Mouse (Mus musculus) midbrain, embryonic 12.5 days (tissue): ENCODE data around the gene Samd4. TPM values are rescaled to one million over a fixed set of nuclear protein-coding genes. Genes with fewer than 3 reads are reported as not detected.

Source experiments
- ATAC-seq: fragments of 200-750 bp; cut with Nextera tagmentation; 2 replicates; pipeline ENCODE4 v1.8.0; 2017; ENCODE audit warnings: low read depth, moderate TSS enrichment, moderate library complexity; ENCODE audit not compliant: low FRiP score
- H3K27ac ChIP-seq: fragments of 300-500 bp; sonication (generic); replicated peaks from 2 replicates; pipeline ENCODE4 v1.5.1; 2016; ENCODE audit warnings: mild to moderate bottlenecking
- H3K27me3 ChIP-seq: fragments of 300-500 bp; sonication (generic); 2 replicates; pipeline ENCODE4 v1.6.1; 2016; ENCODE audit warnings: mild to moderate bottlenecking
- H3K36me3 ChIP-seq: fragments of 300-500 bp; sonication (generic); 2 replicates; pipeline ENCODE4 v1.6.1; 2016
- H3K4me1 ChIP-seq: fragments of 300-500 bp; sonication (generic); 2 replicates; pipeline ENCODE4 v1.6.1; 2016
- H3K4me2 ChIP-seq: fragments of 300-500 bp; sonication (generic); replicated peaks from 2 replicates; pipeline ENCODE4 v1.6.1; 2016; ENCODE audit warnings: mild to moderate bottlenecking, moderate library complexity
- H3K4me3 ChIP-seq: fragments of 300-500 bp; sonication (generic); 2 replicates; pipeline ENCODE4 v1.5.1; 2016; ENCODE audit warnings: mild to moderate bottlenecking
- H3K9ac ChIP-seq: fragments of 300-500 bp; sonication (generic); replicated peaks from 2 replicates; pipeline ENCODE4 v1.6.1; 2016; ENCODE audit warnings: mild to moderate bottlenecking, moderate library complexity
- H3K9me3 ChIP-seq: fragments of 300-500 bp; sonication (generic); 2 replicates; pipeline ENCODE4 v1.6.1; 2016; ENCODE audit warnings: mild to moderate bottlenecking
- WGBS: fragments of 180-500 bp; shearing (Covaris S2); methylation state at CpG from one replicate; pipeline ENCODE4 v1.1.7; 2016; 5-methylcytosine and 5-hydroxymethylcytosine counted together
- polyA plus RNA-seq: library from polyadenylated mRNA; unstranded; fragments of >200 nt; fragmentation: Nextera tagmentation; extraction: Ambion mirVana; gene quantifications from 2 replicates; pipeline ENCODE4 v1.2.1, GENCODE M21; 2016

Gene Samd4
- polyA plus RNA-seq, 1 experiment from 2014 or later: 7.3 TPM

GRCm38 (mm10) chr14:47086123-47086522, 203.5 kb downstream of the Samd4 start:
- 67% methylated on average over 3 of the region's 3 CpGs for WGBS
- H3K4me1 ChIP-seq: peaks cover 8% of the 10 kb centered on the region; the same call in 1 of the 2 replicates
- ATAC-seq: no peak
- H3K9me3 ChIP-seq: no peaks in the 10 kb centered on the region
- no peaks in the 10 kb centered on the region for H3K36me3 ChIP-seq
- no peak overlapping the region for H3K9ac ChIP-seq
- no peaks in the 10 kb centered on the region for H3K27me3 ChIP-seq
- no peak overlapping the region for H3K27ac ChIP-seq
- no peak overlapping the region for H3K4me3 ChIP-seq
- peak overlapping the region; percentile 65; the same call in 1 of the 2 replicates for H3K4me2 ChIP-seq

- peak overlapping the region; percentile 50 for H3K9ac ChIP-seq
- 5% methylated on average over 16 of the region's 16 CpGs for WGBS
- no peaks in the 10 kb centered on the region for H3K36me3 ChIP-seq
- no peaks in the 10 kb centered on the region for H3K27me3 ChIP-seq
- ATAC-seq: peak; percentile 83
- H3K27ac ChIP-seq: no peak overlapping the region
- peak overlapping the region; percentile 65 for H3K4me2 ChIP-seq
- peaks cover 8% of the 10 kb centered on the region; the same call in 1 of the 2 replicates for H3K4me1 ChIP-seq
- no peaks in the 10 kb centered on the region for H3K9me3 ChIP-seq
- peak overlapping the region; percentile 29 for H3K4me3 ChIP-seq
Observed at GRCm38 (mm10) chr14:47086743-47087142, 204.1 kb downstream of the Samd4 start.

- Histone ChIP-seq H3K36me3 (no peaks in the 10 kb centered on the region), H3K4me2 (peak overlapping the region; percentile 65), H3K4me1 (peaks cover 8% of the 10 kb centered on the region; the same call in 1 of the 2 replicates), H3K9ac (no peak overlapping the region), H3K4me3 (peak overlapping the region; percentile 29; the same call in 1 of the 2 replicates), H3K27me3 (no peaks in the 10 kb centered on the region), H3K9me3 (no peaks in the 10 kb centered on the region), H3K27ac (no peak overlapping the region)
- 32% methylated on average over 5 of the region's 5 CpGs for WGBS
- ATAC-seq: peak; percentile 52; the same call in 1 of the 2 replicates
Observed at GRCm38 (mm10) chr14:47087182-47087581, 204.5 kb downstream of the Samd4 start.

GRCm38 (mm10) chr14:47087669-47088250, 205.1 kb downstream of the Samd4 start:
- no peak overlapping the region for H3K27ac ChIP-seq
- H3K4me2 ChIP-seq: no peak overlapping the region
- no peaks in the 10 kb centered on the region for H3K9me3 ChIP-seq
- H3K4me3 ChIP-seq: no peak overlapping the region
- ATAC-seq: no peak
- peaks cover 8% of the 10 kb centered on the region; the same call in 1 of the 2 replicates for H3K4me1 ChIP-seq
- H3K9ac ChIP-seq: no peak overlapping the region
- 85% methylated on average over 12 of the region's 12 CpGs for WGBS
- no peaks in the 10 kb centered on the region for H3K36me3 ChIP-seq
- H3K27me3 ChIP-seq: no peaks in the 10 kb centered on the region

GRCm38 (mm10) chr14:47088339-47088738, 205.7 kb downstream of the Samd4 start:
- WGBS: 57% methylated on average over 1 of the region's 1 CpGs
- ATAC-seq: no peak
- H3K36me3 ChIP-seq: no peaks in the 10 kb centered on the region
- H3K4me2 ChIP-seq: no peak overlapping the region
- no peaks in the 10 kb centered on the region for H3K9me3 ChIP-seq
- H3K27me3 ChIP-seq: no peaks in the 10 kb centered on the region
- H3K4me3 ChIP-seq: no peak overlapping the region
- no peak overlapping the region for H3K27ac ChIP-seq
- H3K4me1 ChIP-seq: peaks cover 8% of the 10 kb centered on the region; the same call in 1 of the 2 replicates
- no peak overlapping the region for H3K9ac ChIP-seq

GRCm38 (mm10) chr14:47089153-47089552, 206.5 kb downstream of the Samd4 start:
- WGBS: 60% methylated on average over 6 of the region's 6 CpGs
- no peak overlapping the region for H3K4me3 ChIP-seq
- no peaks in the 10 kb centered on the region for H3K36me3 ChIP-seq
- H3K27ac ChIP-seq: no peak overlapping the region
- H3K4me2 ChIP-seq: no peak overlapping the region
- ATAC-seq: no peak
- H3K27me3 ChIP-seq: no peaks in the 10 kb centered on the region
- H3K9me3 ChIP-seq: no peaks in the 10 kb centered on the region
- H3K9ac ChIP-seq: no peak overlapping the region
- H3K4me1 ChIP-seq: peaks cover 8% of the 10 kb centered on the region; the same call in 1 of the 2 replicates

- H3K36me3 ChIP-seq: 0 out of 2 replicates have a peak, but pooled peaks cover 4% of the 10 kb centered on the region
- WGBS: 94% methylated on average over 6 of the region's 6 CpGs
- H3K9me3 ChIP-seq: no peaks in the 10 kb centered on the region
- H3K9ac ChIP-seq: no peak overlapping the region
- H3K27me3 ChIP-seq: no peaks in the 10 kb centered on the region
- peaks cover 2% of the 10 kb centered on the region; the same call in 1 of the 2 replicates for H3K4me1 ChIP-seq
- no peak overlapping the region for H3K27ac ChIP-seq
- ATAC-seq: no peak
- no peak overlapping the region for H3K4me3 ChIP-seq
- no peak overlapping the region for H3K4me2 ChIP-seq
Observed at GRCm38 (mm10) chr14:47091908-47092307, 209.3 kb downstream of the Samd4 start.

- no peaks in the 10 kb centered on the region for H3K27me3 ChIP-seq
- H3K9me3 ChIP-seq: no peaks in the 10 kb centered on the region
- H3K36me3 ChIP-seq: 0 out of 2 replicates have a peak, but pooled peaks cover 4% of the 10 kb centered on the region
- no peak overlapping the region for H3K4me3 ChIP-seq
- WGBS: 81% methylated on average over 16 of the region's 16 CpGs
- no peak overlapping the region for H3K4me2 ChIP-seq
- no peaks in the 10 kb centered on the region for H3K4me1 ChIP-seq
- H3K9ac ChIP-seq: no peak overlapping the region
- no peak overlapping the region for H3K27ac ChIP-seq
- ATAC-seq: no peak
Observed at GRCm38 (mm10) chr14:47093355-47093792, 210.7 kb downstream of the Samd4 start.

GRCm38 (mm10) chr14:47095036-47095435, 212.4 kb downstream of the Samd4 start:
- H3K4me3 ChIP-seq: no peak overlapping the region
- ATAC-seq: no peak
- WGBS: 95% methylated on average over 3 of the region's 3 CpGs
- no peaks in the 10 kb centered on the region for H3K4me1 ChIP-seq
- no peak overlapping the region for H3K27ac ChIP-seq
- no peak overlapping the region for H3K9ac ChIP-seq
- no peak overlapping the region for H3K4me2 ChIP-seq
- H3K27me3 ChIP-seq: no peaks in the 10 kb centered on the region
- no peaks in the 10 kb centered on the region for H3K9me3 ChIP-seq
- H3K36me3 ChIP-seq: 0 out of 2 replicates have a peak, but pooled peaks cover 4% of the 10 kb centered on the region

- H3K4me2 ChIP-seq: no peak overlapping the region
- H3K27me3 ChIP-seq: no peaks in the 10 kb centered on the region
- H3K4me3 ChIP-seq: no peak overlapping the region
- no peaks in the 10 kb centered on the region for H3K9me3 ChIP-seq
- H3K36me3 ChIP-seq: 0 out of 2 replicates have a peak, but pooled peaks cover 4% of the 10 kb centered on the region
- no peak overlapping the region for H3K9ac ChIP-seq
- WGBS: 89% methylated on average over 5 of the region's 5 CpGs
- no peaks in the 10 kb centered on the region for H3K4me1 ChIP-seq
- no peak for ATAC-seq
- no peak overlapping the region for H3K27ac ChIP-seq
Observed at GRCm38 (mm10) chr14:47096357-47096756, 213.7 kb downstream of the Samd4 start.

- ATAC-seq: no peak
- Histone ChIP-seq H3K4me2 (no peak overlapping the region), H3K36me3 (no peaks in the 10 kb centered on the region), H3K4me1 (0 out of 2 replicates have a peak, but pooled peaks cover 3% of the 10 kb centered on the region), H3K9ac (no peak overlapping the region), H3K27ac (no peak overlapping the region), H3K9me3 (no peaks in the 10 kb centered on the region), H3K4me3 (no peak overlapping the region), H3K27me3 (no peaks in the 10 kb centered on the region)
- 33% methylated on average over 19 of the region's 19 CpGs for WGBS
Observed at GRCm38 (mm10) chr14:47104246-47105173, 221.9 kb downstream of the Samd4 start.

- Histone ChIP-seq H3K27me3 (no peaks in the 10 kb centered on the region), H3K9ac (no peak overlapping the region), H3K9me3 (no peaks in the 10 kb centered on the region), H3K27ac (no peak overlapping the region), H3K4me2 (no peak overlapping the region), H3K4me3 (no peak overlapping the region), H3K4me1 (0 out of 2 replicates have a peak, but pooled peaks cover 3% of the 10 kb centered on the region), H3K36me3 (no peaks in the 10 kb centered on the region)
- WGBS: 83% methylated on average over 3 of the region's 3 CpGs
- no peak for ATAC-seq
Observed at GRCm38 (mm10) chr14:47105174-47105557, 222.5 kb downstream of the Samd4 start.
